Mouse (Mus musculus) heart, embryonic 14.5 days (tissue): Measurements from ENCODE around the gene Plxdc1. TPM values are rescaled to one million over a fixed set of nuclear protein-coding genes. Genes with fewer than 3 reads are reported as not detected.

ENCODE experiments used
- ATAC-seq: fragments of 200-750 bp; cut with Nextera tagmentation; 2 replicates; pipeline ENCODE4 v1.8.0; 2017; ENCODE audit warnings: low read depth, moderate TSS enrichment; ENCODE audit not compliant: insufficient number of reproducible peaks, insufficient read depth, low FRiP score
- H3K27ac ChIP-seq, 2 experiments: fragments of 200-500 bp in 1 of 2; fragments of 300-500 bp in 1 of 2; sonication (generic) in 1 of 2; replicated peaks in 1 of 2; 2 replicates each; pipeline ENCODE4 v1.5.1; 2012 to 2014; ENCODE audit warnings: low read depth in 2 of 2, low read length in 2 of 2, control low read depth in 1 of 2, mild to moderate bottlenecking in 1 of 2, mixed read lengths in 1 of 2; ENCODE audit not compliant: control insufficient read depth in 1 of 2, insufficient read depth in 1 of 2
- H3K27me3 ChIP-seq: fragments of 300-500 bp; sonication (generic); 2 replicates; pipeline ENCODE4 v1.6.1; 2014; ENCODE audit warnings: mild to moderate bottlenecking, low read length, control low read depth; ENCODE audit not compliant: control insufficient read depth, insufficient read depth
- H3K36me3 ChIP-seq: fragments of 300-500 bp; sonication (generic); 2 replicates; pipeline ENCODE4 v1.6.1; 2014; ENCODE audit warnings: mild to moderate bottlenecking, control low read depth, low read length, mixed read lengths; ENCODE audit not compliant: control insufficient read depth, insufficient read depth
- H3K4me1 ChIP-seq, 2 experiments: fragments of 200-500 bp in 1 of 2; fragments of 300-500 bp in 1 of 2; sonication (generic) in 1 of 2; 2 replicates each; pipeline ENCODE4 v1.6.1; 2012 to 2014; ENCODE audit warnings: low read length in 2 of 2, control low read depth in 1 of 2, mixed read lengths in 1 of 2; ENCODE audit not compliant: control insufficient read depth in 2 of 2, insufficient read depth in 2 of 2
- H3K4me2 ChIP-seq: fragments of 300-500 bp; sonication (generic); 2 replicates; pipeline ENCODE4 v1.6.1; 2014; ENCODE audit warnings: mild to moderate bottlenecking, low read length
- H3K4me3 ChIP-seq, 2 experiments: fragments of 200-500 bp in 1 of 2; fragments of 300-500 bp in 1 of 2; sonication (generic) in 1 of 2; 2 replicates each; pipeline ENCODE4 v1.5.1; 2012 to 2014; ENCODE audit warnings: low read length in 2 of 2, mild to moderate bottlenecking in 2 of 2, control low read depth in 1 of 2, low read depth in 1 of 2, moderate library complexity in 1 of 2; ENCODE audit not compliant: control insufficient read depth in 1 of 2, insufficient read depth in 1 of 2
- H3K9ac ChIP-seq: fragments of 300-500 bp; sonication (generic); 2 replicates; pipeline ENCODE4 v1.6.1; 2014; ENCODE audit warnings: mild to moderate bottlenecking, low read length
- H3K9me3 ChIP-seq: fragments of 300-500 bp; sonication (generic); 2 replicates; pipeline ENCODE4 v1.6.1; 2016; ENCODE audit warnings: low read length, control low read depth; ENCODE audit not compliant: control insufficient read depth
- WGBS: fragments of 180-500 bp; shearing (Covaris S2); extraction: QIAGEN DNeasy Blood & Tissue Kit; methylation state at CpG from one replicate; pipeline ENCODE4 v1.1.7; 2014; 5-methylcytosine and 5-hydroxymethylcytosine counted together
- polyA plus RNA-seq: library from polyadenylated mRNA; unstranded; fragments of >200 nt; fragmentation: Nextera tagmentation; extraction: Ambion mirVana; gene quantifications from 2 replicates; pipeline ENCODE4 v1.2.1, GENCODE M21; 2014

The Plxdc1 gene
- polyA plus RNA-seq, 1 experiment from 2014 or later = 0.66 TPM

DNA sequence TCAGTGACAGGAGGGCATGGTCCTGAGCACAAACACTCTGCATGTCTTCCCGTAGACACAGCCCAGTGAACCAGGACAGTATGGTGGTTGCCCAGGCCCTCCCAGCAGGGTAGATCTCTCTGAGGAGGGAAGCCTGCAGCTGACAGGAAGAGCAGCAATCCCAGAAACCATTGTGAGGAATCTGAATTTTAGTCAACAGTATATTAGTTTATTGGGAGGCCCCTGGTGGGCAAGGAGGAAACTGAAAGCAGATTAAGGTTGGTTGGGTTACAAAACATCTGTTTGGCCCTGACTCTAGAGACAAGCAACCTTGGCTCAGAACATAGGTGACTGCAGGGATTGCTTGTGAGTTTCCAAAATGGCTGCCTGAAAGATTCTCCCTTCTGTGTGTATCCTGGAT is 2.3 kb downstream of the Plxdc1 start:
- Histone ChIP-seq H3K36me3 (no peaks in the 10 kb centered on the region), H3K4me2 (no peak overlapping the region), H3K27ac (no peak overlapping the region), H3K9me3 (no peaks in the 10 kb centered on the region), H3K4me1 (peaks cover 0 to 9% of the 10 kb centered on the region in 2 experiments; a peak in 1 of 4 replicates), H3K9ac (no peak overlapping the region), H3K27me3 (peaks cover 35% of the 10 kb centered on the region), H3K4me3 (no peak overlapping the region)
- ATAC-seq = no peak
- 78% methylated on average over 1 of the region's 1 CpGs for WGBS

DNA sequence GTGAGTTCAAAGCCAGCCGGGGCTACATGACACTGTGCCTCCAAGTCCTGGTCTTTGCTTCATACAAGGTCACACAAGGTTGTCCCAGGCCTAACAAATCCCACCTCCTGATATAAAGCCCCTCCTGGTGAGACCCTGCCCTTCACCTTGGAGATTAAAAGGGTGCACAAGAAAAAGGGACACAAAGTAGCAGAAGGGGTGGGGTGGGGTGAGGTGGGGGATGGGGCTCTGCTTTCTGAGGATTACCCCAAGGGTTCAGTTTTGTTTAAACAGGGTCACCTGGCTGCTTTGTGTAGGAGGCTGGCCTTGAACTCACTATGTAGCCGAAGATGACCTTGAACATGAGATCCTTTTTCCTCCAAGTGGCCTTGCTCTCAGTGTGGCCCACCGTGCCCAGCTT is 2.7 kb downstream of the Plxdc1 start:
- no peak overlapping the region for H3K4me3 ChIP-seq
- ATAC-seq = no peak
- H3K36me3 ChIP-seq = no peaks in the 10 kb centered on the region
- H3K9me3 ChIP-seq = no peaks in the 10 kb centered on the region
- H3K27ac ChIP-seq = no peak overlapping the region
- H3K9ac ChIP-seq = no peak overlapping the region
- peaks cover 35% of the 10 kb centered on the region for H3K27me3 ChIP-seq
- H3K4me2 ChIP-seq = no peak overlapping the region
- WGBS = 80% methylated on average over 3 of the region's 3 CpGs
- H3K4me1 ChIP-seq = peaks cover 0 to 9% of the 10 kb centered on the region in 2 experiments; a peak in 1 of 4 replicates

DNA sequence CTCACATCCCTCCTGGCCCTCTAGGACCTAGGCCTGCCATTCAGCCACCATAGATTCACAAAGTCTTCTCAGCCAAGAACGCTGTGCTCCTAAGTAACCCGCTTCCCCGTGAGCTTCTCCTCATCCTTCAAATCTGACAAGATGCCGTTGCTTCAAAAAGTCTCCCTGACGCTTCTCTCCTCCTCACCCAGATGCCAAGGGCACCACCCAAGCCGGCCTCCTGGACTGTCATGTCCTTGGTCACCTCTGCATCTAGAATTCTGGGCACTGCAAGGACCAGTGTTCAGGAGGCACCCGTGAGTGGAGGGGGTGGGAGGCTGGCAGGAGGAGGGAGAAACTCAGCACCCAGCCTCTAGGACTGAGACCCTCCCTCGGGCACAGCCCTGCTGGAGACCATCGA is 3.5 kb downstream of the Plxdc1 start:
- Histone ChIP-seq H3K4me1 (peaks cover 0 to 9% of the 10 kb centered on the region in 2 experiments; a peak in 1 of 4 replicates), H3K27me3 (peaks cover 35% of the 10 kb centered on the region), H3K4me3 (no peak overlapping the region), H3K9me3 (no peaks in the 10 kb centered on the region), H3K4me2 (no peak overlapping the region), H3K36me3 (no peaks in the 10 kb centered on the region), H3K27ac (no peak overlapping the region), H3K9ac (no peak overlapping the region)
- ATAC-seq = no peak
- WGBS = 86% methylated on average over 9 of the region's 9 CpGs

DNA sequence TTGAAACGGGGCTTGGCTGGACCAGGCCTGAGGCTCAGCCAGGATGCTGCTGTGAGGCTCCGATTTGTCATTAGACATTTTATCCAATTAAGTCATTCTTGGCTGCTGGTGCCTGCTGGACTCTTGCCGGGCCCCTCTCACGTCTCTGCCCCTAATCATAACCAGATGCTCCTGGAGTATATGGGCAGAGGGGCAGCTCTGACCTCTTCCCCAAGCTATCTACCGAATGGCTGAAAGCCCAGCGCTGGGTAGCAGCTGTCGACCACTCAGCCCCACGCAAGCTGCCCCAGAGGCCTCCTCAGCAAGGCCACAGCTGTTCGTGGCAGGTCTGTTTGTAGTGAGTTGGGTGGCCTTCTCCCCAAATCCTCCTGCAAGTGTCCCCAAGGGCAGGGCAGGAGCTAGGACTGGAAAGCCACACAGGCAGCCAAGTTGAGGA is 5.7 kb downstream of the Plxdc1 start:
- no peak overlapping the region for H3K9ac ChIP-seq

DNA sequence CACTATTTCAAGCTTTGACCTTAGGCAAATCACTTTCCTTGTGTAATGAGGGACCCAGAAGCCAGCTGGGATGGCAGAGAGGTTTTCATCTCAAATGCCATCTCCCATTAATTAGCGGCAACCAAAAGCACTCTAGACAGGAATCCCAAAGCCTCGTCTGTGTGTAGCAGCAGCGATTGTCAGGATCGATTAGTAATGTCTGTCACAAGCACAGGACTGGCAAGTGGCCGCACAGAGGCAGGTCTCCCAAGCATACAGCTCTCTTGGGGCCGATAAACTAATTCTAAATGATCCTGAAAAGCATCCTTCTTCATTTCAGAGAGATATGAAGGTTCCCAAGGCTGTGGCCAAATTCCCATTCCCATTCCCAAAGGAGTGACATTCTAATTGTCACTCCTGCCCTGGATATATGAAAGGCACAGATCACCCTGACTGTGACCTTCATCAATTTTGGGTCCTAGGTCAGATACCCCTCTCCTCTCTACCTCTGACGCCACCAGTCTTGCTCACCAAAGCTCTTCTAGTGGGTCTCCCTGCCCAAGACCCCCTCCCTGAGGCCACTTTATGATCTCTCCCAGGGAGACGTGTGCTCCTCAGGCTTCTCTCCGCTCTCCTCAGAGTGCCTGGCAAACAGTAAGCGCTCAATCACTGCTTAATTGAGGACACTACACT is 6.3 kb downstream of the Plxdc1 start:
- Histone ChIP-seq H3K36me3 (no peaks in the 10 kb centered on the region), H3K9ac (no peak overlapping the region), H3K4me3 (no peak overlapping the region), H3K4me1 (no peaks in the 10 kb centered on the region), H3K27me3 (peaks cover 20% of the 10 kb centered on the region), H3K27ac (no peak overlapping the region), H3K4me2 (no peak overlapping the region), H3K9me3 (no peaks in the 10 kb centered on the region)
- WGBS = 65% methylated on average over 10 of the region's 10 CpGs
- ATAC-seq = no peak

More for the DNA sequence above, 5.7 kb downstream of the Plxdc1 start:
- no peaks in the 10 kb centered on the region for H3K36me3 ChIP-seq
- ATAC-seq = no peak
- 57% methylated on average over 9 of the region's 9 CpGs for WGBS
- no peaks in the 10 kb centered on the region for H3K9me3 ChIP-seq
- H3K27ac ChIP-seq = no peak overlapping the region
- H3K4me3 ChIP-seq = no peak overlapping the region
- no peak overlapping the region for H3K4me2 ChIP-seq
- no peaks in the 10 kb centered on the region for H3K4me1 ChIP-seq
- peaks cover 25% of the 10 kb centered on the region for H3K27me3 ChIP-seq

DNA sequence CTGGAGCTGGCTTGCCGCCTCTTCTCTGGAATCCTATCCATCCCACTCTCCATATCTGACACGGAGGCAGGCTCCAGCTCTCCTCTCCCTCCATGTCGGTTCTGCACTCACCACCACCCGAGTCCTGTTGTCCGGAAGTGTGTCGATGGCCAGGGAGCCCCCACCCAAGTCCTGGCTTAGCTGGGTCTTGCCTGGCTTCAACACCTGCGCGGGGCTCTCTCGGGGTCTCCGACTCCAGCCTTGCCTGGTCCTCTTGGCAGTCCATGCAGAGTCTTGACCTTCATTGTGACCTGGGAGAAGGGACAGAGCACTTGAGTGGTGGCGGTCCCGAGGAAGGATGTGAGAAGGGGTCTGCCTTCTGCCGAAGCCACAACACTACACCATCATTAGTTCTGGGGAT is 7.9 kb downstream of the Plxdc1 start:
- 0 out of 2 replicates have a peak, but pooled peaks have one; percentile 1 for ATAC-seq
- no peaks in the 10 kb centered on the region for H3K4me1 ChIP-seq
- no peak overlapping the region for H3K4me2 ChIP-seq
- H3K9me3 ChIP-seq = no peaks in the 10 kb centered on the region
- no peak overlapping the region for H3K4me3 ChIP-seq
- no peak overlapping the region for H3K27ac ChIP-seq
- H3K9ac ChIP-seq = no peak overlapping the region
- no peaks in the 10 kb centered on the region for H3K36me3 ChIP-seq
- H3K27me3 ChIP-seq = 0 out of 2 replicates have a peak, but pooled peaks cover 9% of the 10 kb centered on the region
- 76% methylated on average over 13 of the region's 13 CpGs for WGBS

DNA sequence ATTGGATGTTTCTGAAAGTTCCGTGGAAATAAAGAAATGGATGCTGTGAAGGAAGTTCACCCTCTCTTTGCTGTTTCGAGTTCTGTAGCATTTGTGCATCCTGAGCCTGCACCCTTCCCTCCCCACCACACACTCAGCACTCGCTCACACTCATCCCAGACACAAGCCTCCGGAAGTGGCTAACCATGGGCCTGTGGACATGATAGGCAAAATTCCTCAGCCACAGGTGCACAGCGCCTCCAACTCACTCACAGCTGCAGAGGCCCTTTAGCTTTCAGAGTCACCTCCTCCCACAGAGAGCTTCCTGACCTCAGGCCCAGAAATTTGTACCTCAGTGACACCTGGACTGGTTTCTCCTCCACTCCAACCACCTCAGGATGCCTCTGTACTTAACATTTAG is 8.4 kb downstream of the Plxdc1 start:
- no peak overlapping the region for H3K27ac ChIP-seq
- WGBS = 66% methylated on average over 5 of the region's 5 CpGs
- H3K27me3 ChIP-seq = 0 out of 2 replicates have a peak, but pooled peaks cover 9% of the 10 kb centered on the region
- H3K9ac ChIP-seq = no peak overlapping the region
- H3K36me3 ChIP-seq = no peaks in the 10 kb centered on the region
- no peak overlapping the region for H3K4me2 ChIP-seq
- H3K4me3 ChIP-seq = no peak overlapping the region
- H3K9me3 ChIP-seq = no peaks in the 10 kb centered on the region
- no peaks in the 10 kb centered on the region for H3K4me1 ChIP-seq
- ATAC-seq = no peak

DNA sequence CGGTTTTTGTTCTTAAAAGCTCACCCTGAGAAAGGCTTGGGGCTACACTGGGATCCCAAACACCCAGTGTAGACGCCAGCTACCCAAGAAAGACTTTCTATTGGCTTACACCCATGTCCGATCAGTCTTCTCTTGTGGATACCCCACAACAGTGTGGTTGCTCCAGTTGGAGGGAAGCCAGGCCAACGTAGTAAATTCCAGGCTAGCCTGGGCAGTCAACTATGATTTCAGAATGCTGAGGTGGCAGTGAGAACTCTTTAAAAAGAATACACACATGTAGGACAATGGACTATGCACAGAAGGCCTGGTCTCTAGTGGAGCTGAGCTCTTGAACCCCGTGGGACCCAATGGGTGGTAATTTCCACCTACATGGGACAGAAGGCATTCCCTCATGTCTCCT is 11.5 kb downstream of the Plxdc1 start:
- no peak overlapping the region for H3K27ac ChIP-seq
- ATAC-seq = no peak
- H3K4me2 ChIP-seq = no peak overlapping the region
- no peak overlapping the region for H3K4me3 ChIP-seq
- no peak overlapping the region for H3K9ac ChIP-seq
- H3K9me3 ChIP-seq = no peaks in the 10 kb centered on the region
- no peaks in the 10 kb centered on the region for H3K27me3 ChIP-seq
- peaks cover 7 to 9% of the 10 kb centered on the region in 2 experiments; a peak in 2 of 4 replicates for H3K4me1 ChIP-seq
- WGBS = 81% methylated on average over 5 of the region's 5 CpGs
- no peaks in the 10 kb centered on the region for H3K36me3 ChIP-seq
